Mouse (Mus musculus): ENCODE measurements around the gene Sipa1. TPM values are rescaled to one million over a fixed set of nuclear protein-coding genes. Genes with fewer than 3 reads are reported as not detected.

Sipa1 gene
- total and polyA plus RNA-seq, 3 experiments = 6.2 to 15.5 TPM; not detected in 1

- TF ChIP-seq ELF1 (IDR thresholded peaks at IDR 0.05; ENCODE audit: low read depth, low read length) (no peak), SIN3A (IDR thresholded peaks at IDR 0.05; ENCODE audit: low read length) (no peak), GATA1 (IDR thresholded peaks at IDR 0.05; ENCODE audit: low read depth, low read length) (no peak), RAD21 (IDR thresholded peaks at IDR 0.05; ENCODE audit: low read depth, low read length) (no peak), BHLHE40 (IDR thresholded peaks at IDR 0.05; ENCODE audit: borderline replicate concordance, low read depth, low read length) (no peak), RCOR1 (IDR thresholded peaks at IDR 0.05; ENCODE audit: low read depth, low read length) (no peak), MAZ (IDR thresholded peaks at IDR 0.05; ENCODE audit: low read depth, low read length) (no peak), ZKSCAN1 (IDR thresholded peaks at IDR 0.05; ENCODE audit: low read depth, low read length) (no peak), MAFK (IDR thresholded peaks at IDR 0.05; ENCODE audit: borderline replicate concordance, low read depth, low read length) (no peak), MAX (IDR thresholded peaks at IDR 0.05; ENCODE audit: low read length) (no peak), ZC3H11A (IDR thresholded peaks at IDR 0.05; ENCODE audit: low read depth, low read length) (no peak), SMC3 (IDR thresholded peaks at IDR 0.05; ENCODE audit: low read depth, low read length) (no peak), CTCF (IDR thresholded peaks at IDR 0.05 in 2 of 3, conservative IDR thresholded peaks at IDR 0.05 in 1 of 3; ENCODE audit: control insufficient read depth in 1 of 3, insufficient read depth in 1 of 3, low read depth in 2 of 3, low read length in 3 of 3, poor library complexity in 1 of 3, severe bottlenecking in 1 of 3) (no peak)
- DNase-seq (ENCODE audit: low read depth, low spot score) = no peak
- H3K27ac ChIP-seq (ENCODE audit: control insufficient read depth, low read depth, low read length) = no peak overlapping the region
- peaks cover 15% of the 10 kb centered on the region for H3K79me2 ChIP-seq (ENCODE audit: control insufficient read depth, insufficient read depth, low read length, poor library complexity)
- peaks cover 2 to 5% of the 10 kb centered on the region in 2 experiments; a peak in 2 of 4 replicates for H3K4me1 ChIP-seq (ENCODE audit: control insufficient read depth in 1 of 2, insufficient read depth in 2 of 2, low read length in 2 of 2)
- H3K9ac ChIP-seq (ENCODE audit: control insufficient read depth, low read depth, low read length, poor library complexity, severe bottlenecking) = no peak overlapping the region
- peaks cover 0 to 3% of the 10 kb centered on the region in 2 experiments; a peak in 2 of 4 replicates for H3K36me3 ChIP-seq (ENCODE audit: control insufficient read depth in 1 of 2, insufficient read depth in 2 of 2, low read length in 2 of 2)
- no peak overlapping the region for H3K4me3 ChIP-seq (ENCODE audit: control insufficient read depth in 1 of 2, insufficient read depth in 1 of 2, low read depth in 2 of 2, low read length in 2 of 2)
- H3K27me3 ChIP-seq (ENCODE audit: control insufficient read depth in 1 of 2, insufficient read depth in 2 of 2, low read length in 2 of 2) = no peaks in the 10 kb centered on the region
- no peaks in the 10 kb centered on the region for H3K9me3 ChIP-seq (replicated peaks; ENCODE audit: insufficient read depth, low read length)
Observed at GRCm38 (mm10) chr19:5684985-5685384, 21.5 kb upstream of the Sipa1 start.

GRCm38 (mm10) chr19:5684236-5684635, 20.7 kb upstream of the Sipa1 start:
- Histone ChIP-seq H3K4me3 (ENCODE audit: control insufficient read depth in 1 of 2, insufficient read depth in 1 of 2, low read depth in 2 of 2, low read length in 2 of 2) (no peak overlapping the region), H3K36me3 (ENCODE audit: control insufficient read depth in 1 of 2, insufficient read depth in 2 of 2, low read length in 2 of 2) (peaks cover 0 to 3% of the 10 kb centered on the region in 2 experiments; a peak in 2 of 4 replicates), H3K79me2 (ENCODE audit: control insufficient read depth, insufficient read depth, low read length, poor library complexity) (peaks cover 10% of the 10 kb centered on the region), H3K27ac (ENCODE audit: control insufficient read depth, low read depth, low read length) (no peak overlapping the region), H3K4me1 (ENCODE audit: control insufficient read depth in 1 of 2, insufficient read depth in 2 of 2, low read length in 2 of 2) (peaks cover 2 to 5% of the 10 kb centered on the region in 2 experiments; a peak in 2 of 4 replicates), H3K27me3 (ENCODE audit: control insufficient read depth in 1 of 2, insufficient read depth in 2 of 2, low read length in 2 of 2) (no peaks in the 10 kb centered on the region), H3K9me3 (replicated peaks; ENCODE audit: insufficient read depth, low read length) (no peaks in the 10 kb centered on the region), H3K9ac (ENCODE audit: control insufficient read depth, low read depth, low read length, poor library complexity, severe bottlenecking) (no peak overlapping the region)
- DNase-seq (ENCODE audit: low read depth, low spot score) = no peak
- TF ChIP-seq SMC3 (IDR thresholded peaks at IDR 0.05; ENCODE audit: low read depth, low read length) (no peak), POLR2A (IDR thresholded peaks at IDR 0.05; ENCODE audit: control insufficient read depth in 1 of 2, insufficient read depth in 1 of 2, low read depth in 1 of 2, low read length in 2 of 2, poor library complexity in 1 of 2) (no peak), CHD2 (IDR thresholded peaks at IDR 0.05; ENCODE audit: low read length) (no peak), MAX (IDR thresholded peaks at IDR 0.05; ENCODE audit: low read length) (no peak), JUND (IDR thresholded peaks at IDR 0.05; ENCODE audit: low read depth, low read length) (no peak), ELF1 (IDR thresholded peaks at IDR 0.05; ENCODE audit: low read depth, low read length) (no peak), CHD1 (IDR thresholded peaks at IDR 0.05; ENCODE audit: low read depth, low read length) (no peak)

Measured in MEL (cell line).